Mouse (Mus musculus) cerebellum, adult 2 months (tissue): ENCODE measurements at regions not wholly inside any gene's neighbourhood (a gene's known extent, or its start where the extent isn't known, plus 50 kb on each side); places are given as distances from the start of the nearest gene placed in this dataset.
A peak's percentile ranks its signal among the peaks of the same experiment; 100 is the strongest.

Experiments used
- DNase-seq, 2 experiments: peaks; one replicate each; pipeline ENCODE4 v3.0.0; 2021
- H3K27ac ChIP-seq: fragments of 200-500 bp; 2 replicates; pipeline ENCODE4 v1.5.1; 2012; ENCODE audit warnings: low read length, control low read depth, inconsistent platforms; ENCODE audit not compliant: insufficient read depth
- H3K27me3 ChIP-seq: fragments of 200-500 bp; 2 replicates; pipeline ENCODE4 v1.6.1; 2012; ENCODE audit warnings: inconsistent platforms, mild to moderate bottlenecking, low read length, moderate library complexity; ENCODE audit not compliant: control insufficient read depth, insufficient read depth
- H3K4me1 ChIP-seq: fragments of 200-500 bp; 2 replicates; pipeline ENCODE4 v1.6.1; 2011; ENCODE audit warnings: low read length; ENCODE audit not compliant: control insufficient read depth, insufficient read depth
- H3K4me3 ChIP-seq: fragments of 200-500 bp; replicated peaks from 2 replicates; pipeline ENCODE3; 2011; ENCODE audit warnings: mild to moderate bottlenecking, low read depth, low read length, control low read depth; ENCODE audit not compliant: insufficient read depth
- CTCF ChIP-seq: fragments of 200-500 bp; IDR thresholded peaks from 2 replicates; pipeline ENCODE4 v1.5.1; 2011; ENCODE audit warnings: low read depth, mild to moderate bottlenecking, control low read depth, low read length, moderate library complexity, borderline replicate concordance; ENCODE audit not compliant: insufficient read depth
- POLR2A ChIP-seq: fragments of 200-500 bp; IDR thresholded peaks from 2 replicates; pipeline ENCODE4 v1.6.1; 2011; ENCODE audit warnings: low read length, control low read depth, borderline replicate concordance; ENCODE audit not compliant: insufficient read depth
- WGBS: fragments of 180-500 bp; shearing (Covaris S2); methylation state at CpG from one replicate; pipeline ENCODE4 v1.1.7; 2018; 5-methylcytosine and 5-hydroxymethylcytosine counted together

DNA sequence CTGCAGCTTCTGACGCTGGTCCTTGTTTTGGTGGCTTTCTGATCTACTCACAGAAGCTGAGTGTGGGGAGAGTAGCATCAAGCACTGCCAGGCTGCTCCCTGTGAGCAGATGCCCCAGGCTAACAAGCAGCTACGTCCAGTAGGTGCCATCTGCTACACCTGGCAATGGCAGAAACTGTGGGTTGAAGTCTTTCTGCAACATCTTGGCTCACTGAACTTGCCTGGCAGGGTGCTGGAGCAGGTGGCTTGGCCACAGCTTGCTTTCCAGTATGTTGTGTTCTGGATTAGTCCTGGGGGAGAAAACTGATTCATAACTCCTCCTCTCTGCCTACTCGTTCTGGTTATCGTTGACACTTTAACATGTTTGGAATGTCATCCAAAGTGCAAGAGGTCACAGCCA is 230.4 kb upstream of the Emcn start:
- DNase-seq = peak; percentile 94 to 99
- H3K4me3 ChIP-seq = no peak overlapping the region
- H3K4me1 ChIP-seq = peaks cover 17% of the 10 kb centered on the region; the same call in 1 of the 2 replicates
- peak overlapping the region; percentile 52; the same call in 1 of the 2 replicates for H3K27ac ChIP-seq
- no peaks in the 10 kb centered on the region for H3K27me3 ChIP-seq
- 12% methylated on average over 4 of the region's 4 CpGs for WGBS
- TF ChIP-seq CTCF (no peak; the same call in 1 of the 2 replicates), POLR2A (no peak)

DNA sequence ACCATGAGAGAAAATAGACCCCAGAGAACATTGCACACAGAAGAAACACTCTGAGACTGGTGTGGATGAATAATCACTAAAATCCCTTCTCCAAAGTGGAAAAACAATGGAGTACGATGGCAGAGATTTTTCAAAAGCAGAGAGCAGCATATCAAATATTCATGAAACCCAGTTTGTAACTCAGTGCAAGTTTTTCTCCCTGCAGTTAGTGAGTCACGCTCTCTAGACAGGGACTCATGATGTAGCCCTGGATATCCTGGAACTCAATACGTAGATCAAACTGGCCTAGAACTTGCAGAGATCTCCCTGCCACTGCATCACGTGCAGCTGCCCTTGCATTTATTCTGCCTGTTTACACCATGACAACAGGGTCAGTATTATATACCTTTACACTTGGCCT is 210.9 kb upstream of the Emcn start:
- no peak overlapping the region for H3K27ac ChIP-seq
- no peak overlapping the region for H3K4me3 ChIP-seq
- no peaks in the 10 kb centered on the region for H3K4me1 ChIP-seq
- TF ChIP-seq POLR2A = no peak
- TF ChIP-seq CTCF = no peak
- WGBS = 92% methylated on average over 4 of the region's 4 CpGs
- no peak for DNase-seq
- H3K27me3 ChIP-seq = no peaks in the 10 kb centered on the region

DNA sequence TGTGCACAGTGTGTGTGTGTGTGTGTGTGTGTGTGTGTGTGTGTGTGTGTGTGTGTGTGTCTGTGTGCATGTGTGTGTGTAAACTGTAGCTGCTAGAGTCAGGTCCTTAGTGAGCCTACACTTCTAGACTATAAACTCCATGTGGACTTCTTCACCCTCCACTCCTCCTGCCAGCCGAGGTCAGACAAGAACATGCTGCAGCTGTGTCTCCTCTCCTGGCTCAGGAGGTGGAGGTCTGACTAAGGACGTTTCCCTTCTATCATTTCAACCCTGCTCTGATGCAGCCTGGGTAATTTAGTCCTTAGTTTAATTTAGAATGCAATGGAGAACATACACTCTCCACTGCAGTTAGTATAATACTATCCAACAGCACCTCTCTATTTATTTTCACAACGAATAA is 198.8 kb upstream of the Emcn start:
- DNase-seq = no peak
- TF ChIP-seq CTCF (no peak), POLR2A (no peak)
- H3K27me3 ChIP-seq = no peaks in the 10 kb centered on the region
- WGBS = 65% methylated on average over 3 of the region's 3 CpGs
- no peak overlapping the region for H3K4me3 ChIP-seq
- H3K4me1 ChIP-seq = no peaks in the 10 kb centered on the region
- H3K27ac ChIP-seq = no peak overlapping the region

DNA sequence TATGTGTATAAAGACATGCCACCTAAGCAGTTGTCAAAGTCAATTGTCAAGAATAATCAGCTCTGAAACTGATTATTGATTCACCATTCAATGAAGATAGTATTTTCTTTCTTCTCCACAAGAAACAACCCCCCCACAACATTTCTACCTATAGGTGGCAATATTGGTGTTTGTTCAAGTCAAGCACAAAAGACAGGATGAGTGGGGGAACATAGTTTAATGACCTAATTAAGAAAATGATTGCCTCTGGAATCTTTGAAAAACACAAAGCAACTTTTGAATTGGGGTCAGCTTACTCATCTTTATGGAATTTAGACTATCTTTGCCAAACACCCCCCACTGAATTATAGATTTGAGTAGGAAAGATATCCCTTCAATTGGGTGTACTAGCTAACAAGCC is 194.8 kb upstream of the Emcn start:
- Histone ChIP-seq H3K4me3 (no peak overlapping the region), H3K27ac (no peak overlapping the region), H3K4me1 (peaks cover 4% of the 10 kb centered on the region), H3K27me3 (no peaks in the 10 kb centered on the region)
- no peak for DNase-seq
- TF ChIP-seq CTCF = no peak
- TF ChIP-seq POLR2A = no peak

DNA sequence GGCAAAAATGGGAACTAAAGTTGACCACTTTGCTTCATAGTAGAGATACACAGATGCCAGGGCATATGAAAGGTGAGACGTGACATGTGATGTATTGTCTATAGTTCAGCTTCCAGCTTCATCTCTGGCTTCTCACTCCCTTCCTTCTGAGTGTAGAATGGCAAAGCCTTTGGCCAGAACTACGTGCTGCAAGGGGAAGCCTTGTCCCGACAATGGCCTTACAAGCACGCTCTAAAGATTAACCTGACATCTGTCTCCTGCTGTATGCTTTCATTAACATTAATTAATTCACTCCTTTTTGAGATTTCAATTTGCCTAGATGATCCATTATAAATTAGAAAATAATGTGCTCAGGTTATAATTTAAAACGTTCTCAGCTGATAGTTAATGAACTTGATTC is 193.5 kb upstream of the Emcn start:
- Histone ChIP-seq H3K27ac (no peak overlapping the region), H3K27me3 (no peaks in the 10 kb centered on the region), H3K4me3 (no peak overlapping the region), H3K4me1 (peaks cover 4% of the 10 kb centered on the region)
- DNase-seq = no peak
- 85% methylated on average over 5 of the region's 5 CpGs for WGBS
- TF ChIP-seq POLR2A (no peak), CTCF (no peak)

DNA sequence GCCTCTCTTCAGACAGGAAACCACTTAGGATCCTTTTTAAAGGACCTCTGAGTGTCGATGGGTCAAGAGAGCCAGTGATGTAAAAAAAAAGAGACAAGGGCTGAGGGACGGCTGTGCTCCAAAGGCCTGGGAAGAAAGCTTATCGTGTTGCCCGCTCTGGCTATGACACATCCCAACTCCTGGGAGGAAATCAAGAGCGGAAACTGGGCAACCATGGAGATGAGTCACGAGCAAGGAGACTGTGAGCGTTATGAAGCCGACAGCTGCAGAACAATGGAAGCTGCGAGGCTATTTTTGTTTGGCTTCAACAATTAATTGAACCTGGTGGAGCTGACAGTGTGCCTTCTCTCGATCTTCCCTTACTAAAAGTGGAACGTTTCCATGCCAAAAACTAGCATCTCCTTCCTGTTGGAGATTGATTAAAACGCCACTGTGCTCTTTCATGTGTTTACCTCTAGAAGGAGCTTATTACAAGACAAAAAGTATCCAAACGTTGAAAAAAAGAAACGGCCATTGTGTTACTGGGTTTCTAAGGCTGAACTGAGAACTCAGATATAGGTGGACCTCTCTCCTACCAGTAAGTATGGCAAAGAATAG is 190.4 kb upstream of the Emcn start:
- peaks cover 4% of the 10 kb centered on the region for H3K4me1 ChIP-seq
- no peak overlapping the region for H3K4me3 ChIP-seq
- peak overlapping the region; percentile 40; the same call in 1 of the 2 replicates for H3K27ac ChIP-seq
- DNase-seq = peak; percentile 61 to 83
- TF ChIP-seq POLR2A = no peak
- no peak for TF ChIP-seq CTCF
- WGBS = 9% methylated on average over 14 of the region's 14 CpGs
- H3K27me3 ChIP-seq = no peaks in the 10 kb centered on the region

DNA sequence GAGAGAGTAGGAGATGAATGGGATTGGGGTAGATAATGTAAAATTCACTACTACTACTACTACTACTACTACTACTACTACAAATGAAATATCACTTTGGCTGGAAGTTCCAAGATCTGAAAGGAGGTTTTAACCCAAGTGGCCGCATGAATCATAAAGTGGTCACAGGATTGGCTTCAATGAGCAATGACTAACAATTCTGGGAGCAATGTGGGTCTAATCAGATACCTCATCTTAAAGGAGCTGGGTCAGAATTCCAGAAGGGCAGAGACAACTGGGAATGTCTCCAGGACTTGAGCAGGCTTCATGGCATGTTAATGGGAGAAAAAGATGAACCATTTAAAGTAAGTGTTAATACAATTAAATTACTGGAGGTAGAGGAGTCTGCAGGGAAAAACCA is 189.4 kb upstream of the Emcn start:
- no peak overlapping the region for H3K27ac ChIP-seq
- 96% methylated on average over 1 of the region's 1 CpGs for WGBS
- peaks cover 4% of the 10 kb centered on the region for H3K4me1 ChIP-seq
- no peak for DNase-seq
- no peak overlapping the region for H3K4me3 ChIP-seq
- TF ChIP-seq POLR2A (no peak), CTCF (no peak)
- H3K27me3 ChIP-seq = no peaks in the 10 kb centered on the region

DNA sequence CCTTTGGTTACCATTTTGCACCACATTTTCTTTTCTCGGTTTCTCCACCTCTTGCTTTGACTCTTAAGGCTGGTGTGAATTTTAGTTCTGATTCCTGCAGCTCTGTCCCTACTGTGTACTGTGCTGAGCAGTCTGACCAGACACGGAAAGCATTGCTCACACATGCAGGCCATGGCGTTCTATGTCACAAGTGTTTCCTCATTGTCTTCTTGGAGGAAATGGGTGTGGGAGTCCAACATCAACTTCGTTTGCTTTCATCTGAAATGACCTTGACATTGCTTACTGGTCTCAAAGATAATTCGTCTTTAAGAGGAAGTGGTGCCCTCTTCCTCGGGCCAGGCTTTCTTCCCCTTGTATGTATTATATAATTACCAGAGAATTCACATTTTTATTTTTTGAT is 187.6 kb upstream of the Emcn start:
- no peak overlapping the region for H3K27ac ChIP-seq
- H3K4me3 ChIP-seq = no peak overlapping the region
- 92% methylated on average over 6 of the region's 6 CpGs for WGBS
- H3K27me3 ChIP-seq = no peaks in the 10 kb centered on the region
- TF ChIP-seq POLR2A (no peak), CTCF (no peak)
- H3K4me1 ChIP-seq = peaks cover 4% of the 10 kb centered on the region
- DNase-seq = no peak
